Mouse (Mus musculus): ENCODE measurements at regions not wholly inside any gene's neighbourhood (a gene's known extent, or its start where the extent isn't known, plus 50 kb on each side); places are given as distances from the start of the nearest gene placed in this dataset.

DNA sequence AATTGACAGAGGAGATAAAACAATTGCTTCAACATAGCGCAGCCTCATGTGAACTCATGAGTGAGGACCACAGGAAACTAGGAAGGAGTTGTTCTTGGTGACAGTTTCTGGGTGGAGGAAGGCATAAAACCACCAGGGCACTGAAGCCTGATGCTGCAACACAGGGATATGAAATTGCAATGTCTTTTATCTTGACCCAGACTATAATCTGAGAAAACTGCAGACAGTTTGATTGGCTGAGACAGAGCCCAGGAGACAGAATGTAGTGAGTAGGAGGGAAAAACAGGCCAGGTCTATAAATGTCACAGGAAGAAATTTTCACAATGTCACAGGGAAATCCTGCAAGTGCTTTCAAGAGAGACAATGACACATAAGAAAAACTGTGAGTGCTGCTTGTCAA, 232.5 kb downstream of the Lipi start:
- no peak overlapping the region for H3K27ac ChIP-seq (ENCODE audit: control insufficient read depth, insufficient read depth, low read depth, low read length)

DNA sequence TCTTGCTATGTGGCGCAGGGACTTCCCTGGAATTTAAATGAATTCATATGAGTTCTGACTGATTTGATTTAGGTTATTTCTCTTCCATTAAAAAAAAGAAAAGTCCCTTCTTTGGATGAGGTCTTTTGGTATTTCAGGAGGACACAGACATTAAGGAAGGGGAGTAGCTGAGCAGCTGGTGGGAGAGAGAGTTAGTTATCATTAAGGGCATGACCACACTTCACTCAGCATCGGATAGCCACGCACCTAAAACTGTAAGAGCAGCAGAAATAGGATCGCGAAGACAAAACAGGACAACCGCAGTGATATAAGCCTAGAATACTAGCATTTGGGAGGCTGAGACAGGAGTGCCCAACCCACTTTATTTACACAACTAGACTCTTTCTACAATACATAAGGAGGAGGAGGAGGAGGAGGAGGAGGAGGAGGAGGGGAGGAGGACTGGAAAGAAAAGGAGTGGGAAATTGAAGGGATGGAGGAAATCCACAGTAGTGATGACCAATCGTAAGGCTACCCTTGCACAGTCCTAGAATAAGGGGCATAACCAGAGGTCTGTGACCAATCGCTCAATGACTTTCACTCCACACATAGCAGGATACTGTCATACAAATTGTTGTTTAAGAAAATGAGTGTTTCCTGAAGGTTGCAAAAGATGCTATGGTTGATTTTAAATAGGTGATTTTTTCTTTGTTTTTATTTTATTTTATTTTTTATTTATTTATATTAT, 241.5 kb downstream of the Lipi start:
- H3K36me3 ChIP-seq (ENCODE audit: control insufficient read depth, insufficient read depth, low read length): no peaks in the 10 kb centered on the region
- no peaks in the 10 kb centered on the region for H3K4me1 ChIP-seq (ENCODE audit: control insufficient read depth, insufficient read depth, low read length)
- no peak overlapping the region for H3K4me3 ChIP-seq (ENCODE audit: control insufficient read depth, low read depth, low read length)
- no peaks in the 10 kb centered on the region for H3K27me3 ChIP-seq (ENCODE audit: control insufficient read depth, insufficient read depth, low read length)
- H3K27ac ChIP-seq (ENCODE audit: control insufficient read depth, insufficient read depth, low read depth, low read length): no peak overlapping the region
- no peak for TF ChIP-seq CTCF (IDR thresholded peaks at IDR 0.05; ENCODE audit: control insufficient read depth, insufficient read depth, insufficient replicate concordance, low read depth, low read length)
- TF ChIP-seq POLR2A (IDR thresholded peaks at IDR 0.05; ENCODE audit: control insufficient read depth, low read depth, low read length): no peak

More for the DNA sequence above, 232.5 kb downstream of the Lipi start:
- Histone ChIP-seq H3K4me3 (ENCODE audit: control insufficient read depth, low read depth, low read length) (no peak overlapping the region), H3K36me3 (ENCODE audit: control insufficient read depth, insufficient read depth, low read length) (no peaks in the 10 kb centered on the region), H3K4me1 (ENCODE audit: control insufficient read depth, insufficient read depth, low read length) (no peaks in the 10 kb centered on the region), H3K27me3 (ENCODE audit: control insufficient read depth, insufficient read depth, low read length) (no peaks in the 10 kb centered on the region)
- TF ChIP-seq POLR2A (IDR thresholded peaks at IDR 0.05; ENCODE audit: control insufficient read depth, low read depth, low read length) (no peak), CTCF (IDR thresholded peaks at IDR 0.05; ENCODE audit: control insufficient read depth, insufficient read depth, insufficient replicate concordance, low read depth, low read length) (no peak)

DNA sequence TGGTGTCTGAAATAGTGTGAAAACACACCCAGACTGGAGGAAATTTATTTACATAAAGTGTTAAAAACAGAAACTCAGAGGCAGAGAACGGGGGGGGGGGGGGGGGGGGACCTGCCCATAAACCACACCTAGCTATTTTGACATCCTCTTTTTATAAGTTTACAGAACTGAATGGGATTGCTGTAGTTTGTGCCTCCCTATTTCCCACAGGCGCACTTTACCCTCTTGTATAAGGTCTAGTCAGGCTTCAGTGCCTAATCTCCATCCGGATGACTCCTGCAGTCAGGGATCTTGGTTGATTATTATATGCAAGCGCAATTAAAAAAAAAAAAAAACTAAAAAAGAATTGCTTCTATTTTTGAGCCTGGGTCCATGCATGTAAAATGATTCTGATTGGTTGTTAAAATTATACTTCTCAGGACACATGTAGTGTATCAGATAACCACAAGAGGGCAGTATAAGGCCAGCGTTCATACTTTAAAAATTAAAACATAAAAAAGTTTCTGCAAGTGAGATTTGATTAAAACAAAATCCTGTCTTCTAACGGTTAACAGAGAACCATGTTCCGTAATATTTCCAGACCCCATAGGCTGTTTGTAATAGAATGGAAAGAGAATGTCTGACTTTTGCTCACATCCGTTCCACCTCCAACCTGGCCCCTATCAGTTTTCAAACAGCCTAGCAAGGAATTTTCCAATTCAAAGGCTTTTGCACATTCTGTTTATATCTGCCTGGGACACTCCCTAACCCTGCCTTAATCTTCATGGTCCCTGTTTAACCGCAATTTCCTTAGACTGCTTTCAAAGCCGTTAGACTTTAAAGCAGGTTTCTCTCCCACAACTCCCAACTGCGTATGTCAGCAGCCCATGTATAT, 242.6 kb downstream of the Lipi start:
- Histone ChIP-seq H3K4me3 (ENCODE audit: control insufficient read depth, low read depth, low read length) (no peak overlapping the region), H3K27me3 (ENCODE audit: control insufficient read depth, insufficient read depth, low read length) (no peaks in the 10 kb centered on the region), H3K4me1 (ENCODE audit: control insufficient read depth, insufficient read depth, low read length) (no peaks in the 10 kb centered on the region), H3K27ac (ENCODE audit: control insufficient read depth, insufficient read depth, low read depth, low read length) (no peak overlapping the region), H3K36me3 (ENCODE audit: control insufficient read depth, insufficient read depth, low read length) (no peaks in the 10 kb centered on the region)
- TF ChIP-seq CTCF (IDR thresholded peaks at IDR 0.05; ENCODE audit: control insufficient read depth, insufficient read depth, insufficient replicate concordance, low read depth, low read length) (no peak), POLR2A (IDR thresholded peaks at IDR 0.05; ENCODE audit: control insufficient read depth, low read depth, low read length) (no peak)

DNA sequence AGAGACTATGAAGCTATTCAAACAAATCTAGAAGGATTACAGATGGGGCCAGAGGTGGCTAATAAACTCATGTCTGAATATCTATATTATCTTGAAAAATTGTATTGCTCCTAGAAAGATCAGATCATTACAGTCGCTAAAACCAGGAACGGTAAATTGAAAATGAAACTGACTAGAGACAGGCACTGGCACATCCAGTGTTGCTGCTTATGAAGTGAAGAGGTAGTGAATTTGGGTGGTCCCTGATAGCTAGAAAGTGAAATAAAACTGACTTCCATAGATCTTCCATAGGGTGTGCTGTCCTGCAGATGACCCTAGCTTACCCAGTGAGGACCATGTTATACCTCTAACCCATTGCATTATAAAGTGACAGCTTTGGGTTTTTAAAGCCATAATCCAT, 251.6 kb downstream of the Lipi start:
- Histone ChIP-seq H3K4me1 (ENCODE audit: control insufficient read depth, insufficient read depth, low read length) (no peaks in the 10 kb centered on the region), H3K27me3 (ENCODE audit: control insufficient read depth, insufficient read depth, low read length) (no peaks in the 10 kb centered on the region), H3K36me3 (ENCODE audit: control insufficient read depth, insufficient read depth, low read length) (no peaks in the 10 kb centered on the region), H3K27ac (ENCODE audit: control insufficient read depth, insufficient read depth, low read depth, low read length) (no peak overlapping the region), H3K4me3 (ENCODE audit: control insufficient read depth, low read depth, low read length) (no peak overlapping the region)
- TF ChIP-seq POLR2A (IDR thresholded peaks at IDR 0.05; ENCODE audit: control insufficient read depth, low read depth, low read length) (no peak), CTCF (IDR thresholded peaks at IDR 0.05; ENCODE audit: control insufficient read depth, insufficient read depth, insufficient replicate concordance, low read depth, low read length) (no peak)

DNA sequence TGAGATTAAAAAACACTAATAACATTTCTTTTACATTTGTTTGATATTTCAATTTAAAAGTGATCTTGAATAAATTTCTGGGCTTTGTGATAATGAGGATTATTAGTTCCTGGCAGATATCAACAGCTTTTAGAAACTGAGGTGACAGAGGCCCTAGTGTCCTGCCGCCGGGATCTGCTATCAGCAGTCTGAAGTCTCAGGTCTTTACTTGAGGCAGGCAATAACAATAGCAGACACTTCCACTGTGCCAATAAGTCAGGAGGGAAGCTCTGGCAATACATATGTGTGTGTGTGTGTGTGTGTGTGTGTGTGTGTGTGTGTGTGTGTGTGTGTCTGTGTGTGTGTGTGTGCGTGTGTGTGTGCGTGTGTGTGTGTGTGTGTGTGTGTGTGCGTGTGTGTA, 252.1 kb downstream of the Lipi start:
- H3K4me1 ChIP-seq (ENCODE audit: control insufficient read depth, insufficient read depth, low read length): no peaks in the 10 kb centered on the region
- H3K27me3 ChIP-seq (ENCODE audit: control insufficient read depth, insufficient read depth, low read length): no peaks in the 10 kb centered on the region
- H3K27ac ChIP-seq (ENCODE audit: control insufficient read depth, insufficient read depth, low read depth, low read length): no peak overlapping the region
- TF ChIP-seq POLR2A (IDR thresholded peaks at IDR 0.05; ENCODE audit: control insufficient read depth, low read depth, low read length) (no peak), CTCF (IDR thresholded peaks at IDR 0.05; ENCODE audit: control insufficient read depth, insufficient read depth, insufficient replicate concordance, low read depth, low read length) (no peak)
- H3K36me3 ChIP-seq (ENCODE audit: control insufficient read depth, insufficient read depth, low read length): no peaks in the 10 kb centered on the region
- no peak overlapping the region for H3K4me3 ChIP-seq (ENCODE audit: control insufficient read depth, low read depth, low read length)

DNA sequence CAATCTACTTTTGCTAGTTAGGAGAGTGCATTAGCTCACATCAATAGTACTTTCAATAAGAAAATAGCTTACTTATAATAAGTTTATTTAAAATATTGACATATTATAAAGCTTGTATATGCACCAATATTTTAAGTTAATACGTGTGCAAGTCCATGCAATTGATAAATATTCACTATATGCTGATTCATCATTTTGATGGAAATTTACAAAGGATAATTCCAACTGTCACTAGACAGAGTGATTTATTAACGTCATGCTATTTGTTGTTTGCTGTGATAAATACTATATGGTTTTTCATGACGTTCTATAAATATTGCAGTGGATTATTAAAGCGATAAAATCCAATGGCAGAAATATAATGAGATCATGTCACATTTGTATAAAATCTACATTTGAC, 253.0 kb downstream of the Lipi start:
- Histone ChIP-seq H3K4me1 (ENCODE audit: control insufficient read depth, insufficient read depth, low read length) (no peaks in the 10 kb centered on the region), H3K27ac (ENCODE audit: control insufficient read depth, insufficient read depth, low read depth, low read length) (no peak overlapping the region), H3K36me3 (ENCODE audit: control insufficient read depth, insufficient read depth, low read length) (no peaks in the 10 kb centered on the region), H3K4me3 (ENCODE audit: control insufficient read depth, low read depth, low read length) (no peak overlapping the region), H3K27me3 (ENCODE audit: control insufficient read depth, insufficient read depth, low read length) (no peaks in the 10 kb centered on the region)
- no peak for TF ChIP-seq POLR2A (IDR thresholded peaks at IDR 0.05; ENCODE audit: control insufficient read depth, low read depth, low read length)
- no peak for TF ChIP-seq CTCF (IDR thresholded peaks at IDR 0.05; ENCODE audit: control insufficient read depth, insufficient read depth, insufficient replicate concordance, low read depth, low read length)

DNA sequence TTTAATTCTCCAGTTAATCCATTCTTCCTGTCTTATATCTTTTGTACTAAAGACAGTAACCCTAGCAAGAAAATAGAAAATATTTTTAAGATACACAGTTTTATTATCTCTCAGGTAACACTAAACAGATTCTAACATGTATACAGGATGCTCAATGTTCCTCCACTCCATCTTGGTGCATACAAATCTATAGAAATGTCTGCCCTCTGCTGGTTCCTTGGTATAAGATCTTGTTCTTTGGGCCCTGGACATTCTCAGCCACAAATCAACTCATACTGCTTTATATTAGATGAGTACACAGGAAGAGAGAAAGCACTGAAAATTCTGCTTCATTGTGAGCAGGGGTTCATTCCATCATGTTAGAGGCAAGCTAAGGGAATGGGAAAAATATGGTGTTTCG, 260.6 kb downstream of the Lipi start:
- Histone ChIP-seq H3K27ac (ENCODE audit: control insufficient read depth, insufficient read depth, low read depth, low read length) (no peak overlapping the region), H3K27me3 (ENCODE audit: control insufficient read depth, insufficient read depth, low read length) (no peaks in the 10 kb centered on the region), H3K4me3 (ENCODE audit: control insufficient read depth, low read depth, low read length) (no peak overlapping the region), H3K36me3 (ENCODE audit: control insufficient read depth, insufficient read depth, low read length) (no peaks in the 10 kb centered on the region), H3K4me1 (ENCODE audit: control insufficient read depth, insufficient read depth, low read length) (no peaks in the 10 kb centered on the region)
- TF ChIP-seq POLR2A (IDR thresholded peaks at IDR 0.05; ENCODE audit: control insufficient read depth, low read depth, low read length) (no peak), CTCF (IDR thresholded peaks at IDR 0.05; ENCODE audit: control insufficient read depth, insufficient read depth, insufficient replicate concordance, low read depth, low read length) (no peak)
